Mouse (Mus musculus) left cerebral cortex, postnatal 14 days (tissue): ENCODE data around the gene Scgb1b11. TPM values are rescaled to one million over a fixed set of nuclear protein-coding genes. Genes with fewer than 3 reads are reported as not detected.
"Not testable (repeated sequence)": the region's sequence is repeated elsewhere in the genome, so short reads cannot be mapped to it uniquely, and the experiment has no call there.

ENCODE experiments used
- DNase-seq, 2 experiments: peaks; one replicate each; pipeline ENCODE4 v3.0.0; 2021 to 2022; ENCODE audit warnings: low spot score in 2 of 2, mixed read lengths in 1 of 2
- intact Hi-C: fragments of 180-260 bp; cut with DNase I; formaldehyde crosslinking; loops from one replicate; pipeline ENCODE4 v1.15.1; 2025
- long read RNA-seq, 2 experiments: library from polyadenylated mRNA; stranded (forward); transcript quantifications; one replicate each; pipeline ENCODE4 v2.0.0; 2021
- total RNA-seq, 2 experiments: library from RNA; stranded (reverse); gene quantifications; 2 replicates each; pipeline ENCODE4 v1.2.3; 2021

The Scgb1b11 gene
- not detected for total RNA-seq
- long read RNA-seq, experiment 1, result 0 reads
- long read RNA-seq, experiment 2, result 0 reads

DNA sequence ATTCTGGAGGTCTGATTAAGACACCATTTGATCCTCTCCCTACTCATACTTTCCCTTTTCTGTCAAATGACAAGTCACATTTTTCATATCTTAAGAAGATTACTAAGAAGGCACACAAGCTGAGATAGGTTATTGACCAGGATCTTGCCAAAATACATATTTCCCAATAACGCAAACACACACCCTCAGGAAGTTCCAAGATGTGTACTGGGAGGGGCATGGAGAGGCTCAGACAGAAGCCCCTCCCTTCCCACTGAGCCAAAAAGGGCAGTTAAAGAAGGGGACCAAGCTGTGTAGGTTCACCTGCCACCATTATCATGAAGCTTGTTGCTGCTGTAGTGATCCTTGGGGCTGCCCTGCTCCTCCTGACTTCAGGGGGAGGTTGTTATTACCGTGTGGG is at the start of gene Scgb1b11:
Gene Scgb1b11, plus strand, starts transcription at position 301 of the 400 bp plus-strand sequence.
- DNase-seq, intact Hi-C loops: not testable (repeated sequence)

- intact Hi-C loops, DNase-seq: not testable (repeated sequence)
Observed at GRCm38 (mm10) chr7:32211045-32211444, 11.6 kb upstream of the Scgb1b11 start, which contains the start of gene Scgb2b11. Scgb2b11 (minus strand) TSS chr7:32211145.

Other genes with a start within 250 kb of the Scgb1b11 start
- gene Scgb1b10, start 122.0 kb upstream of the Scgb1b11 start, total RNA-seq, result not detected
- not detected for gene Scgb2b11, start 11.7 kb upstream of the Scgb1b11 start, total RNA-seq
- gene Scgb2b12, start 104.4 kb downstream of the Scgb1b11 start, total RNA-seq, result not detected
- gene Scgb1b12, start 111.3 kb downstream of the Scgb1b11 start, total RNA-seq, result not detected
- not detected for gene Scgb1b29, start 218.7 kb downstream of the Scgb1b11 start, total RNA-seq